Mouse (Mus musculus) forebrain, embryonic 15.5 days (tissue): ENCODE data around the gene Trim61. TPM values are rescaled to one million over a fixed set of nuclear protein-coding genes. Genes with fewer than 3 reads are reported as not detected.

Experiments used
- ATAC-seq: fragments of 200-750 bp; cut with Nextera tagmentation; replicated peaks from 2 replicates; pipeline ENCODE4 v1.8.0; 2017; ENCODE audit warnings: mild to moderate bottlenecking, moderate TSS enrichment, moderate library complexity
- H3K27ac ChIP-seq: fragments of 300-500 bp; sonication (generic); replicated peaks from 2 replicates; pipeline ENCODE4 v1.5.1; 2015; ENCODE audit warnings: mild to moderate bottlenecking, inconsistent platforms
- H3K27me3 ChIP-seq: fragments of 300-500 bp; sonication (generic); 2 replicates; pipeline ENCODE4 v1.6.1; 2015; ENCODE audit warnings: inconsistent platforms
- H3K36me3 ChIP-seq: fragments of 300-500 bp; sonication (generic); 2 replicates; pipeline ENCODE4 v1.6.1; 2015; ENCODE audit warnings: mild to moderate bottlenecking, inconsistent platforms
- H3K4me1 ChIP-seq: fragments of 300-500 bp; sonication (generic); 2 replicates; pipeline ENCODE4 v1.6.1; 2015; ENCODE audit warnings: inconsistent platforms
- H3K4me2 ChIP-seq: fragments of 300-500 bp; sonication (generic); replicated peaks from 2 replicates; pipeline ENCODE4 v1.6.1; 2015; ENCODE audit warnings: mild to moderate bottlenecking, inconsistent platforms
- H3K4me3 ChIP-seq: fragments of 300-500 bp; sonication (generic); 2 replicates; pipeline ENCODE4 v1.5.1; 2015; ENCODE audit warnings: mild to moderate bottlenecking, inconsistent platforms
- H3K9ac ChIP-seq: fragments of 300-500 bp; sonication (generic); replicated peaks from 2 replicates; pipeline ENCODE4 v1.6.1; 2015; ENCODE audit warnings: mild to moderate bottlenecking, inconsistent platforms
- H3K9me3 ChIP-seq: fragments of 300-500 bp; sonication (generic); 2 replicates; pipeline ENCODE4 v1.6.1; 2016; ENCODE audit warnings: inconsistent platforms
- WGBS: fragments of 180-500 bp; shearing (Covaris S2); methylation state at CpG from one replicate; pipeline ENCODE4 v1.1.7; 2015; ENCODE audit warnings: mixed read lengths; 5-methylcytosine and 5-hydroxymethylcytosine counted together
- polyA plus RNA-seq: library from polyadenylated mRNA; unstranded; fragments of >200 nt; fragmentation: Nextera tagmentation; extraction: Ambion mirVana; gene quantifications from 2 replicates; pipeline ENCODE4 v1.2.1, GENCODE M21; 2015

Trim61 gene
- polyA plus RNA-seq, 1 experiment from 2014 or later, result not detected

DNA sequence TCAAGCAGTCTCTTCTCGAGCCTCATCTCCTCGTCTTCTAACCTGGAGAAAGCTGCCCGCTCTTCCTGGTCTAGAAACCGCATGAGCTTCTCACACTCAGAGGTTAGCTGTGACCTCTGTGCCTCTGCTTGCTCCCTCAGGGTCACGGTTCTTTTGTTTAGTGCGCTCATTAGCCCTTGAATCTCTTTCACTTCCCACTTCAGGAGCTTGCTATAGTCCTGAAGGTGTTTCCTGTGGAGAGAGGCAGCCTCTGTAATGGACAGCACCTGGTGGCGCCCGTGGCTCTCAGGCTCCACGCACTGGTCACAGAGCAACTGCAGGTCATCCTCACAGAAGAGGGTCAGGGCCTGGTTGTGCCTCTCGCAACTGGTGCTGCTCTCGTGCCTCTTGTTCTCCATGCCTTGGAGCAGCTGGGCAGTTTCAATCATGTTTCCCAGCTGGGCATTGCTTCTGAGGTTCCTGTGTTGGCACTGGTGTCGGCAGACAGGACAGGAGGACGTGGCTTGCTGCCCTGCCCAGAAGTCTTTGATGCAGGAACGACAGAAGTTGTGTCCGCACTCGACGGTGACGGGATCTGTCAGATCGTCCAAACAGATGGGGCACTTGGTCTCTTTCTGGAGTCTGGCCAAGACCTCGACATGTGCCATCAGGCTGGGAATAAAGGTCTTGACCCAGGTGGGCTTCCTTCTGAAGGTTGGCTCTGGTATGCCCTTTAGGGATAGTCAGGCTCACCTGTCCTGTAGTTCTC is 35.0 kb downstream of the Trim61 start:
- H3K4me3 ChIP-seq, result no peak overlapping the region
- 74% methylated on average over 20 of the region's 20 CpGs for WGBS

More for the DNA sequence above, 35.0 kb downstream of the Trim61 start:
- no peak for ATAC-seq
- Histone ChIP-seq H3K4me1 (no peaks in the 10 kb centered on the region), H3K27me3 (no peaks in the 10 kb centered on the region), H3K27ac (no peak overlapping the region), H3K9ac (no peak overlapping the region), H3K9me3 (no peaks in the 10 kb centered on the region), H3K36me3 (no peaks in the 10 kb centered on the region), H3K4me2 (no peak overlapping the region)

Other genes with a start within 250 kb of the Trim61 start
- gene Klhl2, start 168.5 kb downstream of the Trim61 start, polyA plus RNA-seq, result 41.7 and 42.3 TPM in 2 replicates
- gene Tmem192, start 71.3 kb downstream of the Trim61 start, polyA plus RNA-seq, result 20.7 and 22.1 TPM in 2 replicates
- 0.08 TPM in 1 of 2 replicates, not detected in the other for gene Trim75, start 30.7 kb downstream of the Trim61 start, polyA plus RNA-seq
- gene Trim60, start 61 bp upstream of the Trim61 start, polyA plus RNA-seq, result not detected in 2 replicates
- 0.49 and 1.3 TPM in 2 replicates for gene Apela, start 18.8 kb upstream of the Trim61 start, polyA plus RNA-seq
- not detected in 2 replicates for gene Gm10663, start 56.5 kb upstream of the Trim61 start, polyA plus RNA-seq
- not detected in 2 replicates for gene BC030870, start 111.0 kb upstream of the Trim61 start, polyA plus RNA-seq